Mouse (Mus musculus) C2C12 (cell line): ENCODE results near the gene Traf3ip3.

Experiments
- CTCF ChIP-seq: IDR thresholded peaks from one replicate; pipeline ENCODE4 v1.5.1; 2011; ENCODE audit not compliant: control insufficient read depth, insufficient read depth, insufficient read length
- MAX ChIP-seq: IDR thresholded peaks from one replicate; pipeline ENCODE4 v1.6.1; 2011; ENCODE audit warnings: mild to moderate bottlenecking, control low read depth
- MYOD1 ChIP-seq: IDR thresholded peaks from one replicate; pipeline ENCODE4 v1.6.1; 2011; ENCODE audit warnings: low read depth; ENCODE audit not compliant: control insufficient read depth, insufficient read length

- no peak for TF ChIP-seq CTCF
- no peak for TF ChIP-seq MAX
- TF ChIP-seq MYOD1 = no peak
Observed at GRCm38 (mm10) chr1:193152872-193153271, 48.6 kb downstream of the Traf3ip3 start, which contains the start of gene Irf6.
